Mouse (Mus musculus): ENCODE measurements around the gene Taok1. TPM values are rescaled to one million over a fixed set of nuclear protein-coding genes. Genes with fewer than 3 reads are reported as not detected.

Gene Taok1
- polyA plus RNA-seq, 1 experiment from 2014 or later = 18.4 TPM

DNA sequence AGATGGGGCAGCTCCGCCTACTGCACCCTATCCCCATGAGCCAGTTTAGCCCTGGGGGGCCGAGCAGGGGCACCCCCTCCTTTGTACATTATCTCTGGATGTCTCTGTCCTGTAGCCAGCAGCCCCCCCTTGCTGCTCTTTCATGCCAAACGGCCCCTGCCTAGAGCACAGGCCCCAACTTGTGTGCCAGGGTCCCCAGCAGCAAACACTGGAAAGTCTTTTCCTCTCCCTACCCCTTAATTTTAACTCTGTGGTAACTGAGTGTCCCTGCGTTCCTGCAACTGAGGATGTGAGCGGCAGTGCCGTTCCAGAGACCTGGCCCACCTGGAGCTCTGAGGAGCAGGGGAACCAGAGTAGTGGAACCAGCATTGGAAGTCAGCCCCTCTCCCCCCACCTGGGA lies 100.7 kb downstream of the Taok1 start:
- H3K9ac ChIP-seq (replicated peaks; ENCODE audit: low read depth) = no peak overlapping the region
- peaks cover 29% of the 10 kb centered on the region for H3K36me3 ChIP-seq (ENCODE audit: insufficient read depth, low read length)
- DNase-seq (ENCODE audit: low spot score) = no peak
- no peaks in the 10 kb centered on the region for H3K4me1 ChIP-seq (ENCODE audit: insufficient read depth, low read depth, low read length)
- no peak for ATAC-seq
- no peaks in the 10 kb centered on the region for H3K9me3 ChIP-seq (ENCODE audit: low read length)
- H3K27ac ChIP-seq (ENCODE audit: low read length) = no peak overlapping the region
- WGBS = 72% methylated on average over 6 of the region's 6 CpGs
- H3K4me3 ChIP-seq (ENCODE audit: low read depth, low read length) = no peak overlapping the region
- no peak for TF ChIP-seq EP300 (IDR thresholded peaks at IDR 0.05)
- TF ChIP-seq CTCF (IDR thresholded peaks at IDR 0.05) = no peak
- no peak overlapping the region for H3K4me2 ChIP-seq (replicated peaks; ENCODE audit: low read depth, low read length)
- H3K27me3 ChIP-seq (replicated peaks; ENCODE audit: insufficient read depth, low read length) = no peaks in the 10 kb centered on the region

GRCm38 (mm10) chr11:77506273-77506672 lies 101.3 kb downstream of the Taok1 start:
- no peak for TF ChIP-seq CTCF (IDR thresholded peaks at IDR 0.05)
- no peak for TF ChIP-seq EP300 (IDR thresholded peaks at IDR 0.05)
- no peak for ATAC-seq
- Histone ChIP-seq H3K27ac (ENCODE audit: low read length) (no peak overlapping the region), H3K27me3 (replicated peaks; ENCODE audit: insufficient read depth, low read length) (no peaks in the 10 kb centered on the region), H3K4me1 (ENCODE audit: insufficient read depth, low read depth, low read length) (no peaks in the 10 kb centered on the region), H3K4me3 (ENCODE audit: low read depth, low read length) (no peak overlapping the region), H3K4me2 (replicated peaks; ENCODE audit: low read depth, low read length) (no peak overlapping the region), H3K9me3 (ENCODE audit: low read length) (no peaks in the 10 kb centered on the region), H3K9ac (replicated peaks; ENCODE audit: low read depth) (no peak overlapping the region), H3K36me3 (ENCODE audit: insufficient read depth, low read length) (peaks cover 29% of the 10 kb centered on the region)
- DNase-seq (ENCODE audit: low spot score) = no peak
- 82% methylated on average over 14 of the region's 14 CpGs for WGBS

DNA sequence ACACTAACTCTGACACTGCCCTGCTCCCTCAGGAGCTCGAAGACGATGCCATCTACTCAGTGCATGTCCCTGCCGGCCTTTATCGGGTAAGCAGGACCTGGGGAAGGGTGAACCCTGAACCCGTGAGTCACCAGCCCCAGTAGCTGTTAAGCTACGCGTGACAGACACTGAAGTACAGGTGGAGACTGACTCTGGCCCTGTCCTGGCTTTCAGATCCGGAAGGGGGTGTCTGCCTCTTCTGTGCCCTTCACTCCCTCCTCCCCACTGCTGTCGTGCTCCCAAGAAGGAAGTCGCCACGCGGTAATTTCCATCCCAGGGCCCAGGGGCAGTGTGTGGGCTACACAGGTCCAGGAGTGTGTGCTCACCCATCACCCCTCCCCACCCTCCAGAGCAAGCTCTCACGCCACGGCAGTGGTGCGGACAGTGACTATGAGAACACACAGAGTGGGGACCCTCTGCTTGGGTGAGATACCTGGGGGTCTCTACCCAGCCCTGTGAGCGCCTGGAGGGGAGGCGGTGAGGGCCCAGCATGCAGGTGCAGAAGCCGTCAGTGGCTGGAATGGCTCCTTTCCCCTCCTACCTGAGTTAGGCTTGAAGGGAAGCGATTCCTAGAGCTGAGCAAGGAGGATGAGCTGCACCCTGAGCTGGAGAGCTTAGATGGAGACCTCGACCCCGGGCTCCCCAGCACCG lies 102.2 kb downstream of the Taok1 start:
- Histone ChIP-seq H3K4me2 (replicated peaks; ENCODE audit: low read depth, low read length) (no peak overlapping the region), H3K27me3 (replicated peaks; ENCODE audit: insufficient read depth, low read length) (no peaks in the 10 kb centered on the region), H3K9ac (replicated peaks; ENCODE audit: low read depth) (no peak overlapping the region), H3K36me3 (ENCODE audit: insufficient read depth, low read length) (peaks cover 32% of the 10 kb centered on the region), H3K4me3 (ENCODE audit: low read depth, low read length) (no peak overlapping the region), H3K9me3 (ENCODE audit: low read length) (no peaks in the 10 kb centered on the region), H3K4me1 (ENCODE audit: insufficient read depth, low read depth, low read length) (no peaks in the 10 kb centered on the region), H3K27ac (ENCODE audit: low read length) (no peak overlapping the region)
- ATAC-seq (no peak), DNase-seq (ENCODE audit: low spot score) (no peak)
- WGBS = 86% methylated on average over 21 of the region's 22 CpGs
- no peak for TF ChIP-seq EP300 (IDR thresholded peaks at IDR 0.05)
- TF ChIP-seq CTCF (IDR thresholded peaks at IDR 0.05) = no peak

DNA sequence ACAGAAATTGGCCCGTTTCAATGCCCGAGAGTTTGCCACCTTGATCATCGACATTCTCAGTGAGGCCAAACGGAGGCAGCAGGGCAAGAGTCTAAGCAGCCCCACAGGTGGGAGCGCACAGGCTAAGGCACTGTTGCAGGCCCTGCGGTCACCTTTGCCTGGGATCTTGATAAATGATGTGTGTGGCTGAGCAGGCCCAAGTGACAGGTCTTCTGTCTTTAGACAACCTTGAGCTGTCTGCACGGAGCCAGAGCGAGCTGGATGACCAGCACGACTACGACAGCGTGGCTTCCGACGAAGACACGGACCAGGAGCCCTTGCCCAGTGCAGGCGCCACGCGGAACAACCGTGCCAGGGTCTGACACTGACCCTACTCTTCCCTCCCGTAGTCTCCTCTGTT lies 103.2 kb downstream of the Taok1 start:
- no peaks in the 10 kb centered on the region for H3K27me3 ChIP-seq (replicated peaks; ENCODE audit: insufficient read depth, low read length)
- H3K9me3 ChIP-seq (ENCODE audit: low read length) = no peaks in the 10 kb centered on the region
- TF ChIP-seq CTCF (IDR thresholded peaks at IDR 0.05) = no peak
- TF ChIP-seq EP300 (IDR thresholded peaks at IDR 0.05) = no peak
- 95% methylated on average over 19 of the region's 19 CpGs for WGBS
- peaks cover 43% of the 10 kb centered on the region for H3K36me3 ChIP-seq (ENCODE audit: insufficient read depth, low read length)
- ATAC-seq = no peak
- no peak overlapping the region for H3K27ac ChIP-seq (ENCODE audit: low read length)
- DNase-seq (ENCODE audit: low spot score) = no peak
- no peaks in the 10 kb centered on the region for H3K4me1 ChIP-seq (ENCODE audit: insufficient read depth, low read depth, low read length)
- H3K4me2 ChIP-seq (replicated peaks; ENCODE audit: low read depth, low read length) = no peak overlapping the region
- no peak overlapping the region for H3K9ac ChIP-seq (replicated peaks; ENCODE audit: low read depth)
- H3K4me3 ChIP-seq (ENCODE audit: low read depth, low read length) = no peak overlapping the region

DNA sequence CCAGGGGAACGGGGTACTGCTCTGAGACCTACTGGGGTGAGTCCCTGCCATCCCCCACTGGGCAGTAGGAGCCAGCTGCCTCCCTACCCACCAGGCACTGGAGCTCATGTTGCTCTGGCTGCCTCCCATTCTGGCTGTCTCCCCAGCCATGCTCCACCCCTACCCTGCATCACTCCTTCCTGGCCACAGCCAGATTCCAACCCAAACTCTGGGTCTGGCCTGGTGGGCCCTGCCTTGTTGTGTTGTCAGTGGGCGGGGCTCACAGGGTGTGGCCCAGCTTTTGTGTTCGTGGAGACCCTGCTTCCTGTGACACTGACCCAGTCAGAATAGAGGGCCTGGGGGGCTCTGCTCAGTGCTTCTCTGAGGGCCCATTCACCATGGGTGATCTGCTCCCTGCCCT lies 104.1 kb downstream of the Taok1 start:
- WGBS = 59% methylated on average over 3 of the region's 3 CpGs
- no peak overlapping the region for H3K4me3 ChIP-seq (ENCODE audit: low read depth, low read length)
- ATAC-seq (peak; percentile 61), DNase-seq (ENCODE audit: low spot score) (peak; percentile 58)
- 0 out of 2 replicates have a peak, but pooled peaks cover 4% of the 10 kb centered on the region for H3K4me1 ChIP-seq (ENCODE audit: insufficient read depth, low read depth, low read length)
- no peak overlapping the region; the same call in 1 of the 2 replicates for H3K27ac ChIP-seq (ENCODE audit: low read length)
- H3K9me3 ChIP-seq (ENCODE audit: low read length) = no peaks in the 10 kb centered on the region
- H3K27me3 ChIP-seq (replicated peaks; ENCODE audit: insufficient read depth, low read length) = no peaks in the 10 kb centered on the region
- H3K4me2 ChIP-seq (replicated peaks; ENCODE audit: low read depth, low read length) = no peak overlapping the region
- peaks cover 44% of the 10 kb centered on the region for H3K36me3 ChIP-seq (ENCODE audit: insufficient read depth, low read length)
- TF ChIP-seq CTCF (IDR thresholded peaks at IDR 0.05) = no peak
- TF ChIP-seq EP300 (IDR thresholded peaks at IDR 0.05) = no peak
- no peak overlapping the region for H3K9ac ChIP-seq (replicated peaks; ENCODE audit: low read depth)

DNA sequence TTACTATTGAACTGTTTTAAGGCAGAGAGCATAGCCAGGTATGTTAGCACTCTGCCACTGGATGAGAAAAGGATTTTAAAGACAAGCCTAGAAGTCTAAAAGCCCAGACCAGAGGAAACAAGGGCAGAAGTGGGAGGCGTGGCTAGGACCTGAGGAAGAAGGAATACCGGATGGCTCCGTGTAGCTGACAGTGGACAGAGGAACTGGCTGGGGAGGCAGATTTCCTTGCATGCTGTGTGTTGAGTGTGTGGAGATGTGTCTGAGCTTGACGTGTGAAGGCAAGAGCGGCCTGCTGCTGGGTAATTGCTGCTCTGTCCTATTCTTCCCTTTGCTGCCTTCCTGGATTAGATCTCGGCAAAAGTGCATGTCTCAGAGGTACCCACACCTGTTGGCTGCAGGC lies 105.1 kb downstream of the Taok1 start:
- no peak overlapping the region for H3K4me3 ChIP-seq (ENCODE audit: low read depth, low read length)
- 66% methylated on average over 6 of the region's 6 CpGs for WGBS
- no peak for ATAC-seq
- no peak overlapping the region for H3K4me2 ChIP-seq (replicated peaks; ENCODE audit: low read depth, low read length)
- H3K4me1 ChIP-seq (ENCODE audit: insufficient read depth, low read depth, low read length) = 0 out of 2 replicates have a peak, but pooled peaks cover 4% of the 10 kb centered on the region
- DNase-seq (ENCODE audit: low spot score) = no peak
- H3K36me3 ChIP-seq (ENCODE audit: insufficient read depth, low read length) = peaks cover 44% of the 10 kb centered on the region
- H3K9me3 ChIP-seq (ENCODE audit: low read length) = no peaks in the 10 kb centered on the region
- H3K9ac ChIP-seq (replicated peaks; ENCODE audit: low read depth) = no peak overlapping the region
- H3K27me3 ChIP-seq (replicated peaks; ENCODE audit: insufficient read depth, low read length) = no peaks in the 10 kb centered on the region
- no peak overlapping the region for H3K27ac ChIP-seq (ENCODE audit: low read length)
- TF ChIP-seq CTCF (IDR thresholded peaks at IDR 0.05) (no peak), EP300 (IDR thresholded peaks at IDR 0.05) (no peak)

All from lung, postnatal 0 days (tissue).